ENCODE assay signal across 7 mouse cellular contexts in genomic region chr3:127894981-127895779, GRCm38 (mm10). TPM values are rescaled to one million over a fixed set of nuclear protein-coding genes. Genes with fewer than 3 reads are reported as not detected.
A peak's percentile ranks its signal among the peaks of the same experiment; 100 is the strongest.
DNase-seq lines count a peak whose midpoint lies in the region; ATAC-seq and TF ChIP-seq lines count a peak whose summit lies in the region.

No protein-coding gene starts in this region.

- H3K4me2 ChIP-seq in forebrain, embryonic 12.5 days, result peak overlapping the region; percentile 80
- peak overlapping the region; percentile 71 for H3K4me2 ChIP-seq in liver, embryonic 12.5 days
- H3K4me2 ChIP-seq in stomach, embryonic 14.5 days (replicated peaks; ENCODE audit: low read depth, low read length), result peak overlapping the region; percentile 67

- H3K9me3 ChIP-seq in forebrain, embryonic 12.5 days, result no peaks in the 10 kb centered on the region
- H3K9me3 ChIP-seq in liver, embryonic 12.5 days (replicated peaks), result no peaks in the 10 kb centered on the region
- H3K9me3 ChIP-seq in stomach, embryonic 14.5 days (ENCODE audit: control insufficient read depth, low read depth, low read length), result no peaks in the 10 kb centered on the region

- 42% methylated on average over 7 of the region's 7 CpGs for WGBS in forebrain, embryonic 12.5 days
- WGBS in liver, embryonic 12.5 days (ENCODE audit: insufficient replicate concordance), result 27% methylated on average over 7 of the region's 7 CpGs
- WGBS in stomach, embryonic 14.5 days, result 38% methylated on average over 7 of the region's 7 CpGs

- peak overlapping the region; percentile 70 for H3K9ac ChIP-seq in forebrain, embryonic 12.5 days
- H3K9ac ChIP-seq in liver, embryonic 12.5 days, result peak overlapping the region; percentile 93
- peak overlapping the region; percentile 58 for H3K9ac ChIP-seq in stomach, embryonic 14.5 days (replicated peaks; ENCODE audit: low read depth, low read length)

- peaks cover 5% of the 10 kb centered on the region for H3K4me1 ChIP-seq in testis, adult 2 months (ENCODE audit: control insufficient read depth, insufficient read depth, low read length)
- peaks cover 10% of the 10 kb centered on the region for H3K4me1 ChIP-seq in forebrain, embryonic 12.5 days
- peaks cover 51% of the 10 kb centered on the region for H3K4me1 ChIP-seq in liver, embryonic 12.5 days
- H3K4me1 ChIP-seq in stomach, embryonic 14.5 days (ENCODE audit: control insufficient read depth, insufficient read depth, low read length), result no peaks in the 10 kb centered on the region

- H3K27ac ChIP-seq in testis, adult 2 months (ENCODE audit: control insufficient read depth, insufficient read depth, low read depth, low read length), result peak overlapping the region; percentile 89
- H3K27ac ChIP-seq in forebrain, embryonic 12.5 days, result no peak overlapping the region
- peak overlapping the region; percentile 99 for H3K27ac ChIP-seq in liver, embryonic 12.5 days
- no peak overlapping the region; the same call in 1 of the 2 replicates for H3K27ac ChIP-seq in stomach, embryonic 14.5 days (ENCODE audit: low read length)

- ATAC-seq in forebrain, embryonic 12.5 days (ENCODE audit: low FRiP score), result no peak
- ATAC-seq in liver, embryonic 12.5 days, result no peak
- ATAC-seq in stomach, embryonic 14.5 days (ENCODE audit: insufficient number of reproducible peaks, insufficient read depth, low FRiP score, low read depth), result no peak

- peak overlapping the region; percentile 92 for H3K4me3 ChIP-seq in testis, adult 2 months (ENCODE audit: control insufficient read depth, low read depth, low read length)
- H3K4me3 ChIP-seq in forebrain, embryonic 12.5 days (replicated peaks), result peak overlapping the region; percentile 81
- peak overlapping the region; percentile 86 for H3K4me3 ChIP-seq in liver, embryonic 12.5 days
- H3K4me3 ChIP-seq in stomach, embryonic 14.5 days (ENCODE audit: low read depth, low read length), result peak overlapping the region; percentile 61

- no peaks in the 10 kb centered on the region for H3K36me3 ChIP-seq in testis, adult 2 months (ENCODE audit: control insufficient read depth, insufficient read depth, low read length)
- no peaks in the 10 kb centered on the region for H3K36me3 ChIP-seq in forebrain, embryonic 12.5 days (replicated peaks)
- H3K36me3 ChIP-seq in liver, embryonic 12.5 days, result peaks cover 23% of the 10 kb centered on the region
- no peaks in the 10 kb centered on the region for H3K36me3 ChIP-seq in stomach, embryonic 14.5 days (ENCODE audit: control insufficient read depth, insufficient read depth, low read length)

- no peak for TF ChIP-seq POLR2A in testis, adult 2 months (IDR thresholded peaks at IDR 0.05; ENCODE audit: control insufficient read depth, low read depth, low read length)

- intact Hi-C loops in left cerebral cortex, postnatal 14 days (cut with DNase I), result no loop called here

- no peak for DNase-seq in testis, postnatal 10 days (ENCODE audit: low spot score)
- no peak for DNase-seq in layer of hippocampus, adult 18-20 months (ENCODE audit: low spot score in 2 of 2)
- DNase-seq in left cerebral cortex, postnatal 14 days (ENCODE audit: low spot score in 2 of 2), result no peak

- H3K27me3 ChIP-seq in testis, adult 2 months (ENCODE audit: control insufficient read depth, insufficient read depth, low read length), result no peaks in the 10 kb centered on the region
- H3K27me3 ChIP-seq in forebrain, embryonic 12.5 days, result peaks cover 21% of the 10 kb centered on the region
- H3K27me3 ChIP-seq in liver, embryonic 12.5 days (replicated peaks), result no peaks in the 10 kb centered on the region
- H3K27me3 ChIP-seq in stomach, embryonic 14.5 days (ENCODE audit: control insufficient read depth, insufficient read depth, low read length), result no peaks in the 10 kb centered on the region

- TF ChIP-seq CTCF in testis, adult 2 months (IDR thresholded peaks at IDR 0.05; ENCODE audit: control insufficient read depth, insufficient read depth, insufficient replicate concordance, low read depth, low read length), result no peak

RNA-seq across cellular contexts. Expression of gene Fam241a, which starts 0.9 kb away (rescaled TPM):
- 7.4 and 9.2 TPM in 2 replicates for polyA plus RNA-seq in testis, adult 2 months (2012; rRNA removed)
- 7.3 and 8.5 TPM in 2 replicates for polyA plus RNA-seq in forebrain, embryonic 12.5 days (2016; fragmentation: Nextera tagmentation; extraction: Ambion mirVana)
- polyA plus RNA-seq in liver, embryonic 12.5 days (2016; fragmentation: Nextera tagmentation; extraction: Ambion mirVana), result 61.8 and 62.3 TPM in 2 replicates
- polyA plus RNA-seq in stomach, embryonic 14.5 days (2014; fragmentation: Nextera tagmentation; extraction: Ambion mirVana), result 17.0 and 24.4 TPM in 2 replicates
- total RNA-seq in layer of hippocampus, adult 18-20 months (2021), result 1 to 10 TPM; 1.9 to 3.0 TPM
- 1 to 10 TPM; 4.2 to 4.8 TPM for total RNA-seq in left cerebral cortex, postnatal 14 days (2021)

RNA-seq across cellular contexts. Expression of gene Ap1ar, which starts 57.9 kb away (rescaled TPM):
- 13.5 and 21.5 TPM in 2 replicates for polyA plus RNA-seq in testis, adult 2 months (2012; rRNA removed)
- polyA plus RNA-seq in forebrain, embryonic 12.5 days (2016; fragmentation: Nextera tagmentation; extraction: Ambion mirVana), result 74.2 and 80.9 TPM in 2 replicates
- 37.3 and 39.3 TPM in 2 replicates for polyA plus RNA-seq in liver, embryonic 12.5 days (2016; fragmentation: Nextera tagmentation; extraction: Ambion mirVana)
- 56.8 and 62.3 TPM in 2 replicates for polyA plus RNA-seq in stomach, embryonic 14.5 days (2014; fragmentation: Nextera tagmentation; extraction: Ambion mirVana)
- total RNA-seq in layer of hippocampus, adult 18-20 months (2021), result 10 to 100 TPM; 81.4 to 83.4 TPM
- 10 to 100 TPM; 71.3 to 74.1 TPM for total RNA-seq in left cerebral cortex, postnatal 14 days (2021)

Comparison
In these comparisons a context has a peak if more than half of its experiments do, and no peak if none do; other contexts are left out.
1. H3K27ac ChIP-seq: peak in testis, adult 2 months (single experiment) and liver, embryonic 12.5 days (single experiment); none in forebrain, embryonic 12.5 days (single experiment) and stomach, embryonic 14.5 days (single experiment).
2. Peak in every context shown above with its lines, with median percentiles within 50 percentile points of each other: H3K4me3 ChIP-seq, H3K4me2 ChIP-seq and H3K9ac ChIP-seq.